Mouse (Mus musculus) stomach, embryonic 16.5 days (tissue): ENCODE results near the gene Ghr. TPM values are rescaled to one million over a fixed set of nuclear protein-coding genes. Genes with fewer than 3 reads are reported as not detected.
A peak's percentile ranks its signal among the peaks of the same experiment; 100 is the strongest.

Experiments used
- ATAC-seq: fragments of 200-750 bp; cut with Nextera tagmentation; 2 replicates; pipeline ENCODE4 v1.8.0; 2017; ENCODE audit warnings: moderate number of reproducible peaks, moderate TSS enrichment; ENCODE audit not compliant: insufficient read depth, low FRiP score
- H3K27ac ChIP-seq: fragments of 300-500 bp; sonication (generic); 2 replicates; pipeline ENCODE4 v1.5.1; 2014; ENCODE audit warnings: low read length
- H3K27me3 ChIP-seq: fragments of 300-500 bp; sonication (generic); 2 replicates; pipeline ENCODE4 v1.6.1; 2014; ENCODE audit warnings: low read length, control low read depth, mixed read lengths; ENCODE audit not compliant: control insufficient read depth, insufficient read depth
- H3K36me3 ChIP-seq: fragments of 300-500 bp; sonication (generic); 2 replicates; pipeline ENCODE4 v1.6.1; 2014; ENCODE audit warnings: low read length; ENCODE audit not compliant: control insufficient read depth, insufficient read depth
- H3K4me1 ChIP-seq: fragments of 300-500 bp; sonication (generic); 2 replicates; pipeline ENCODE4 v1.6.1; 2014; ENCODE audit warnings: low read length, control low read depth, mixed read lengths; ENCODE audit not compliant: control insufficient read depth, insufficient read depth
- H3K4me2 ChIP-seq: fragments of 300-500 bp; sonication (generic); 2 replicates; pipeline ENCODE4 v1.6.1; 2014; ENCODE audit warnings: low read depth, low read length, mixed read lengths
- H3K4me3 ChIP-seq: fragments of 300-500 bp; sonication (generic); replicated peaks from 2 replicates; pipeline ENCODE4 v1.5.1; 2014; ENCODE audit warnings: mild to moderate bottlenecking, low read length
- H3K9ac ChIP-seq: fragments of 300-500 bp; sonication (generic); 2 replicates; pipeline ENCODE4 v1.6.1; 2014; ENCODE audit warnings: low read length
- H3K9me3 ChIP-seq: fragments of 300-500 bp; sonication (generic); replicated peaks from 2 replicates; pipeline ENCODE4 v1.6.1; 2016; ENCODE audit warnings: low read length, control low read depth; ENCODE audit not compliant: control insufficient read depth
- WGBS: fragments of 180-500 bp; shearing (Covaris S2); extraction: QIAGEN DNeasy Blood & Tissue Kit; methylation state at CpG from one replicate; pipeline ENCODE4 v1.1.7; 2014; 5-methylcytosine and 5-hydroxymethylcytosine counted together
- polyA plus RNA-seq: library from polyadenylated mRNA; unstranded; fragments of >200 nt; fragmentation: Nextera tagmentation; extraction: Ambion mirVana; gene quantifications from 2 replicates; pipeline ENCODE4 v1.2.1, GENCODE M21; 2015

Ghr gene
- polyA plus RNA-seq, 1 experiment from 2014 or later: 125 TPM

GRCm38 (mm10) chr15:3269996-3270645 lies 313.2 kb downstream of the Ghr start:
- H3K4me2 ChIP-seq: peak overlapping the region; percentile 55
- H3K9ac ChIP-seq: no peak overlapping the region
- 22% methylated on average over 6 of the region's 6 CpGs for WGBS
- peaks cover 10% of the 10 kb centered on the region for H3K4me1 ChIP-seq
- H3K27me3 ChIP-seq: no peaks in the 10 kb centered on the region
- peak overlapping the region; percentile 94 for H3K27ac ChIP-seq
- peak overlapping the region; percentile 55 for H3K4me3 ChIP-seq
- peak; percentile 23 for ATAC-seq
- no peaks in the 10 kb centered on the region for H3K36me3 ChIP-seq
- H3K9me3 ChIP-seq: no peaks in the 10 kb centered on the region

- Histone ChIP-seq H3K4me1 (peaks cover 10% of the 10 kb centered on the region), H3K27ac (peak overlapping the region; percentile 94), H3K27me3 (no peaks in the 10 kb centered on the region), H3K36me3 (no peaks in the 10 kb centered on the region), H3K4me3 (no peak overlapping the region), H3K9me3 (no peaks in the 10 kb centered on the region), H3K9ac (no peak overlapping the region), H3K4me2 (0 out of 2 replicates have a peak overlapping the region, but pooled peaks have one; percentile 55)
- no peak for ATAC-seq
- WGBS: 36% methylated on average over 4 of the region's 4 CpGs
Measured at GRCm38 (mm10) chr15:3269496-3269895, 313.8 kb downstream of the Ghr start.

GRCm38 (mm10) chr15:3268247-3268646 lies 315.0 kb downstream of the Ghr start, which contains the start of gene Selenop:
TSS of gene Selenop (plus strand) at chr15:3268547.
- ATAC-seq: no peak
- Histone ChIP-seq H3K27me3 (no peaks in the 10 kb centered on the region), H3K36me3 (no peaks in the 10 kb centered on the region), H3K4me3 (no peak within 1 kb of the TSS), H3K27ac (peak within 1 kb of the TSS; percentile 94; the same call in 1 of the 2 replicates), H3K4me1 (peaks cover 10% of the 10 kb centered on the region), H3K4me2 (no peak within 1 kb of the TSS), H3K9ac (no peak within 1 kb of the TSS), H3K9me3 (no peaks in the 10 kb centered on the region)
- WGBS: 81% methylated on average over 6 of the region's 6 CpGs
